Mouse (Mus musculus) hindbrain, postnatal 0 days (tissue): ENCODE data around the gene Rtl5. TPM values are rescaled to one million over a fixed set of nuclear protein-coding genes. Genes with fewer than 3 reads are reported as not detected.
A peak's percentile ranks its signal among the peaks of the same experiment; 100 is the strongest.

Experiments
- ATAC-seq: fragments of 200-750 bp; cut with Nextera tagmentation; 2 replicates; pipeline ENCODE4 v1.8.0; 2017; ENCODE audit warnings: mild to moderate bottlenecking, moderate TSS enrichment, moderate library complexity
- DNase-seq: peaks from one replicate; pipeline ENCODE4 v3.0.0-alpha.2; 2015; ENCODE audit warnings: low spot score
- H3K27ac ChIP-seq: fragments of 300-500 bp; sonication (generic); 2 replicates; pipeline ENCODE4 v1.5.1; 2014; ENCODE audit warnings: mild to moderate bottlenecking
- H3K27me3 ChIP-seq: fragments of 300-500 bp; sonication (generic); 2 replicates; pipeline ENCODE4 v1.6.1; 2014; ENCODE audit warnings: low read length, mixed read lengths; ENCODE audit not compliant: insufficient read depth
- H3K36me3 ChIP-seq: fragments of 300-500 bp; sonication (generic); 2 replicates; pipeline ENCODE4 v1.6.1; 2014; ENCODE audit warnings: low read length, mixed read lengths; ENCODE audit not compliant: insufficient read depth
- H3K4me1 ChIP-seq: fragments of 300-500 bp; sonication (generic); 2 replicates; pipeline ENCODE4 v1.6.1; 2014; ENCODE audit warnings: antibody characterized with exemption, low read length, mixed read lengths; ENCODE audit not compliant: insufficient read depth
- H3K4me2 ChIP-seq: fragments of 300-500 bp; sonication (generic); 2 replicates; pipeline ENCODE4 v1.6.1; 2014; ENCODE audit warnings: low read depth, mild to moderate bottlenecking, low read length, moderate library complexity, mixed read lengths
- H3K4me3 ChIP-seq: fragments of 300-500 bp; sonication (generic); 2 replicates; pipeline ENCODE4 v1.5.1; 2014; ENCODE audit warnings: low read length
- H3K9ac ChIP-seq: fragments of 300-500 bp; sonication (generic); replicated peaks from 2 replicates; pipeline ENCODE4 v1.6.1; 2014; ENCODE audit warnings: mild to moderate bottlenecking, low read length, moderate library complexity, mixed read lengths
- H3K9me3 ChIP-seq: fragments of 300-500 bp; sonication (generic); 2 replicates; pipeline ENCODE4 v1.6.1; 2016; ENCODE audit warnings: low read length, mixed read lengths
- CTCF ChIP-seq: IDR thresholded peaks from 2 replicates; pipeline ENCODE4 v1.5.1; 2016; ENCODE audit warnings: antibody characterized with exemption, control low read depth, low read depth
- WGBS: fragments of 180-500 bp; shearing (Covaris S2); extraction: QIAGEN DNeasy Blood & Tissue Kit; methylation state at CpG from one replicate; pipeline ENCODE4 v1.1.7; 2014; 5-methylcytosine and 5-hydroxymethylcytosine counted together
- polyA plus RNA-seq: library from polyadenylated mRNA; unstranded; fragments of >200 nt; fragmentation: Nextera tagmentation; extraction: Ambion mirVana; gene quantifications from 2 replicates; pipeline ENCODE4 v1.2.1, GENCODE M21; 2015
- total RNA-seq: library from RNA; depleted of rRNA; stranded (reverse); fragments of >200 nt; gene quantifications from 2 replicates; pipeline ENCODE4 v1.2.3, GENCODE M21; 2014

The Rtl5 gene
- total and polyA plus RNA-seq, 2 experiments from 2014 or later: 4.8 to 33.8 TPM

GRCm38 (mm10) chrX:102035671-102036070 is 35.4 kb downstream of the Rtl5 start:
- Histone ChIP-seq H3K9ac (no peak overlapping the region), H3K27me3 (no peaks in the 10 kb centered on the region), H3K9me3 (no peaks in the 10 kb centered on the region), H3K4me1 (no peaks in the 10 kb centered on the region), H3K36me3 (no peaks in the 10 kb centered on the region), H3K4me2 (no peak overlapping the region), H3K27ac (no peak overlapping the region), H3K4me3 (no peak overlapping the region)
- ATAC-seq: no peak
- WGBS: 61% methylated on average over 3 of the region's 3 CpGs
- TF ChIP-seq CTCF: no peak
- no peak for DNase-seq

- Histone ChIP-seq H3K9ac (no peak overlapping the region), H3K9me3 (no peaks in the 10 kb centered on the region), H3K27ac (no peak overlapping the region), H3K4me3 (no peak overlapping the region), H3K36me3 (no peaks in the 10 kb centered on the region), H3K27me3 (no peaks in the 10 kb centered on the region), H3K4me1 (no peaks in the 10 kb centered on the region), H3K4me2 (no peak overlapping the region)
- 81% methylated on average over 2 of the region's 2 CpGs for WGBS
- ATAC-seq (no peak), DNase-seq (no peak)
- no peak for TF ChIP-seq CTCF
Measured at GRCm38 (mm10) chrX:102033566-102033965, 37.5 kb downstream of the Rtl5 start.

GRCm38 (mm10) chrX:102032431-102032830 is 38.7 kb downstream of the Rtl5 start:
- Histone ChIP-seq H3K27me3 (no peaks in the 10 kb centered on the region), H3K36me3 (no peaks in the 10 kb centered on the region), H3K4me3 (no peak overlapping the region), H3K9ac (no peak overlapping the region), H3K27ac (no peak overlapping the region), H3K4me1 (no peaks in the 10 kb centered on the region), H3K9me3 (no peaks in the 10 kb centered on the region), H3K4me2 (no peak overlapping the region)
- WGBS: 45% methylated on average over 8 of the region's 8 CpGs
- DNase-seq: peak; percentile 30
- no peak for TF ChIP-seq CTCF
- peak; percentile 45 for ATAC-seq

GRCm38 (mm10) chrX:102031851-102032250 is 39.3 kb downstream of the Rtl5 start:
- Histone ChIP-seq H3K9ac (no peak overlapping the region), H3K4me2 (no peak overlapping the region), H3K4me1 (no peaks in the 10 kb centered on the region), H3K36me3 (no peaks in the 10 kb centered on the region), H3K27me3 (no peaks in the 10 kb centered on the region), H3K4me3 (no peak overlapping the region), H3K9me3 (no peaks in the 10 kb centered on the region), H3K27ac (no peak overlapping the region)
- no peak for TF ChIP-seq CTCF
- DNase-seq (peak; percentile 18), ATAC-seq (0 out of 2 replicates have a peak, but pooled peaks have one; percentile 56)
- 43% methylated on average over 6 of the region's 6 CpGs for WGBS

GRCm38 (mm10) chrX:102024976-102025375 is 46.1 kb downstream of the Rtl5 start:
- Histone ChIP-seq H3K4me3 (no peak overlapping the region), H3K27ac (no peak overlapping the region), H3K36me3 (no peaks in the 10 kb centered on the region), H3K27me3 (no peaks in the 10 kb centered on the region), H3K4me2 (no peak overlapping the region), H3K9me3 (no peaks in the 10 kb centered on the region), H3K9ac (no peak overlapping the region), H3K4me1 (no peaks in the 10 kb centered on the region)
- WGBS: 77% methylated on average over 3 of the region's 3 CpGs
- TF ChIP-seq CTCF: no peak
- DNase-seq (no peak), ATAC-seq (no peak)

- ATAC-seq: no peak
- no peak for DNase-seq
- Histone ChIP-seq H3K4me2 (no peak overlapping the region), H3K36me3 (no peaks in the 10 kb centered on the region), H3K9me3 (no peaks in the 10 kb centered on the region), H3K27ac (no peak overlapping the region), H3K4me3 (no peak overlapping the region), H3K27me3 (no peaks in the 10 kb centered on the region), H3K9ac (no peak overlapping the region), H3K4me1 (no peaks in the 10 kb centered on the region)
- no peak for TF ChIP-seq CTCF
- 63% methylated on average over 7 of the region's 7 CpGs for WGBS
Measured at GRCm38 (mm10) chrX:102019471-102020240, 51.4 kb downstream of the Rtl5 start.

GRCm38 (mm10) chrX:102018890-102019289 is 52.2 kb downstream of the Rtl5 start:
- Histone ChIP-seq H3K9ac (no peak overlapping the region), H3K4me2 (no peak overlapping the region), H3K4me3 (no peak overlapping the region), H3K9me3 (no peaks in the 10 kb centered on the region), H3K4me1 (no peaks in the 10 kb centered on the region), H3K27me3 (no peaks in the 10 kb centered on the region), H3K36me3 (no peaks in the 10 kb centered on the region), H3K27ac (no peak overlapping the region)
- no peak for ATAC-seq
- TF ChIP-seq CTCF: no peak
- DNase-seq: no peak
- WGBS: 50% methylated on average over 3 of the region's 3 CpGs
